Mouse (Mus musculus): ENCODE data around the gene Hoxd4. TPM values are rescaled to one million over a fixed set of nuclear protein-coding genes. Genes with fewer than 3 reads are reported as not detected.

The Hoxd4 gene
- polyA plus RNA-seq, 1 experiment from 2014 or later: not detected

DNA sequence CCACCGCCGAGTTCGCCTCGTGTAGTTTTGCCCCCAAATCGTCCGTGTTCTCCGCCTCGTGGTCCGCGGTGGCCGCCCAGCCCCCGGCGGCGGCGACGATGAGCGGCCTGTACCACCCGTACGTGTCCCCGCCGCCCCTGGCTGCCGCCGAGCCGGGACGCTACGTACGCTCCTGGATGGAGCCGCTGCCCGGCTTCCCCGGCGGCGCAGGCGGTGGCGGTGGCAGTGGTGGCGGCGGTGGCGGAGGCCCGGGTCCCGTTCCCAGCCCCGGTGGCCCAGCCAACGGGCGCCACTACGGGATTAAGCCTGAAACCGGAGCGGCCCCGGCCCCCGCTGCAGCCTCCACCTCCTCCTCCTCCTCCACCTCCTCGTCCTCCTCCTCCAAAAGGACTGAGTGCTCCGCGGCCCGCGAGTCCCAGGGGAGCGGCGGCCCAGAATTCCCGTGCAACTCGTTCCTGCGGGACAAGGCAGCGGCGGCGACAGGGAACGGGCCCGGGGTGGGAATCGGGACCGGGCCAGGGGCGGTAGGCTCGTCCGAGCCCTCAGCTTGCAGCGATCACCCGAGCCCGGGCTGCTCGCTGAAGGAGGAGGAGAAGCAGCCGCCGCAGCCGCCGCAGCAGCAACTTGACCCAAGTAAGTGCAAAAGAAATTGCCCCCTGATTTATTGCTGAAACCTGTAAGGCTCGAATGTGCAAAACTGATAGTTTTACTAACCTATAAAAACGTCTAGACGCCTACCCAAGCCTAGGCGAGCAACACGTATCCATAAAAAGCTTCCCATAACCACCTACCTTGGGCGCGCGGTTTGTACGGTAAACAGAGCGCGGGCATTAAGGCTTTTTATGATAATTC lies 13.3 kb upstream of the Hoxd4 start:
- H3K27ac ChIP-seq (replicated peaks): no peak overlapping the region
- H3K27me3 ChIP-seq (ENCODE audit: low read depth, poor library complexity, severe bottlenecking): peaks cover 100% of the 10 kb centered on the region
- peak overlapping the region; percentile 44 for H3K4me3 ChIP-seq
- no peaks in the 10 kb centered on the region for H3K36me3 ChIP-seq
- peak; percentile 71 for DNase-seq (ENCODE audit: low spot score)
- peaks cover 13% of the 10 kb centered on the region for H3K4me1 ChIP-seq
- WGBS: under 1% methylated on average over 86 of the region's 86 CpGs
- no peaks in the 10 kb centered on the region for H3K9me3 ChIP-seq (replicated peaks)

DNA sequence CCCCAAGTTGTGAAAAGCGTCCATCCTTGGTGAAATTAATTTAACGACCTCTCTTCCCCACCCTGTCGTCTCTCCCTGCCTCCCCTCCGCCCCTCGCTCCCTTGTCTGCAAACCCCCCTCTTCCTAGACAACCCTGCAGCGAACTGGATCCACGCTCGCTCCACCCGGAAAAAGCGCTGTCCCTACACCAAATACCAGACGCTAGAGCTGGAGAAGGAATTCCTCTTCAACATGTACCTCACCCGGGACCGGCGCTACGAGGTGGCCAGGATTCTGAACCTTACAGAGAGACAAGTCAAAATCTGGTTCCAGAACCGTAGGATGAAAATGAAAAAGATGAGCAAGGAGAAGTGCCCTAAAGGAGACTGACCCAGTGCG lies 12.7 kb upstream of the Hoxd4 start:
- Histone ChIP-seq H3K4me3 (no peak overlapping the region), H3K4me1 (peaks cover 13% of the 10 kb centered on the region), H3K36me3 (no peaks in the 10 kb centered on the region), H3K27ac (replicated peaks) (no peak overlapping the region), H3K9me3 (replicated peaks) (no peaks in the 10 kb centered on the region), H3K27me3 (ENCODE audit: low read depth, poor library complexity, severe bottlenecking) (peaks cover 100% of the 10 kb centered on the region)
- 2% methylated on average over 17 of the region's 17 CpGs for WGBS
- no peak for DNase-seq (ENCODE audit: low spot score)

DNA sequence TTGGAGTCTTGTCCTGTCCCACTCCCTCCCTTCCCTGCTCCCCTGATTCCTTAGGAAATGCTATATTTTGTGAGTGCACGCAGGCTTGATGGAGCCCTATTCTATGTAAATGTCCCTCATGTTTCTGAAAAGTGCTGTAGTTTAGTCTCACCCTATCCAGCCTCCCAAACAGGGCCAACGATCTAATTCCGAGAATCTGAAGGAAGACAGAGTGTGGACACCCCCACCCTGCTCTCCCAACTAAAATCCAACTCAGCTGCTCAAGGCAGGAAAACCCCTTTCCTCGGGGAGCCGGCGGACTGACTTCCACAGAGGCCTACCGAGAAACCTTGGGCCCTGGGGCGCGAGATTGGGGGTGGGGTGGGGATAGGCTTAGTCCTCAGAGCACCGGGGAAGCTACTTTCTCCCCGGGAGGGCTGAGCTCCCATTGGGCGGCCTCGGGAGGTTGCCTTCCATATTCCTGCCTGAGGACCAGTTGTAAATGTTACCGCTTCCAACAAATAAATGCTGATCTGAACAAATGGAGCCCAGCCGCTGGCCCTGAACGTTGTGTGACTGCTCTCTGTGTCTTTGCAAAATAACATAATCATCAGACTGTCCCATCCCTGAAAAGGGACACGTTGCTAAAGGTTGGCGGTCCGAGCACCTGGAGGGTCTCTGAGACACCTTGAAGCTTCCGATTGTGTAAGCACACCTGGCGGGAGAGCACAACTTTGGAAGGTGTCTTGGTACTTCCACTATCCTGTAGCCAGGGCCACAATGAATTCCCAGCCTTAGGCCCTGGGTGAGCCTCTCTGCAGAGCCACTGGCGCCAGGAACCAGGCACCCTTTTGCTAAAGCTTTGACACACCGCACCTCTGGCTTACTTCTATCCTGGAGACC lies 11.8 kb upstream of the Hoxd4 start:
- no peak overlapping the region for H3K4me3 ChIP-seq
- no peaks in the 10 kb centered on the region for H3K9me3 ChIP-seq (replicated peaks)
- 2% methylated on average over 23 of the region's 23 CpGs for WGBS
- peaks cover 100% of the 10 kb centered on the region for H3K27me3 ChIP-seq (ENCODE audit: low read depth, poor library complexity, severe bottlenecking)
- DNase-seq (ENCODE audit: low spot score): no peak
- peaks cover 18% of the 10 kb centered on the region for H3K4me1 ChIP-seq
- no peaks in the 10 kb centered on the region for H3K36me3 ChIP-seq
- no peak overlapping the region for H3K27ac ChIP-seq (replicated peaks)

DNA sequence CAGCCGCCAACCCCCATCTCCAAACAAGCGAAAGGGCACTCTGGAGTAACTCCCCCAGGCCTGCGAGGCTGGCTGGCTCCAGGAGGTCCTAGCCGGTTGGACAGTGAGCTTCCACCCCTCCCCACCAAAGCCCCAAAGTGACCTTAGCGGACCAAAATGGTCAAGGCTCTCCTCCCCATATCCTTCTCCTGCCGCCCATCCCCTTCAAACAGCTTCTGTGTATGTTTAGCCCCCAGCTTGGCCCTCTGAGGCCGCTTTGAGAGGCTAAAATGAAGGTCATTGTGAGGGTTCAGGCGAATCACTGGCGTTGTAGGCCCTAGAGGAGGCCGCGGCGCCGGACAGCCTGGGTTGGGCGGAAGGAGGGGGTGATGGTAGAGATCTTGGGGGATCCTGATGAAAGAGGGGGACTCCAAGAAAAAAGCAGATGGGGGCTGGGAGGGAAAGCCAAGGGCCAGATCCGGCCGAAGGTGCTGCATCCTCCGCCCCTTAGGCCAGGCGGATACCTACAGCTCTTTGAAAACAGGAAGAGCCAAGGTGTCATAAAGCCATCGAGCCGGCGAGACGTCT lies 11.1 kb upstream of the Hoxd4 start:
- no peak overlapping the region for H3K4me3 ChIP-seq

DNA sequence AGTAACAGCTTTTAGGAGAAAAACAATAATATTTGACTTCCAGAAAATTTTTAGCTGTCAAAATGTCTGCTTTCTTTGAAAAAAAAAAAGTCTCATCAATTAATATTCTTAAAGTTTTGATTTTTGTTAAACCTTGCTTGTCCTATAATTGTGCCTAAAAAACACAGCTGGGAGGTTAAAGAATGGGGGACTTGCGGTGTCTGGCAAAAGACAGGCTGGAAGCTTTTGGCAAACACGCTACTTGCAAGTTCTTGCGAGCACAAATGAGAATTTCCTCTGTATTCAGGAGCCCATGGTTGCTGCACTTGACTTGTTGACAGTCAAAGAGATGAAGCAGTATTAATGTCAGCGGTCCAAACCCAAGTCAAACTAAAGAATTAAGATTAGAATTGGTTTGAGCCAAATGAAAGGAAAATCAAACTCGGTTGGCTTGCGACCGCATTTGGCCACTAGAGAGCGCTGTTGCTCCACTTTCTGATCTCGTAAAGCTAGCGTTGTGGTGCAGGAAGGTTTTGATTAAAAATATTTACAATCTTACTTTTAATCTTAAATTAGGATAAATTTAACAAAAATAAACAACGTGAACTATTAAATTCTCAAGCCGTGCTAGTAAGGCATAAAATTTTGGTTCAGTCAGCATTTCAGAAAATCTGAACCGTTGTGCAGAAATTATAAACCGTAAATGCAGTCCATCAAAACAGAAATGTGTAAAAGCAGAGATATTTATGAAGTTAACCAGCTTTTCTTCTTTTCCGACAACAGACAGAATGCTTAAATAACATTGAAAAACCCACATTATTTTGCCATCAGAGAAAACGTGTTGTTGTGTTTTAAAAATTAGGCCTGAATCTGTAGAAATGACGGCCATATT lies 9.5 kb upstream of the Hoxd4 start:
- H3K4me3 ChIP-seq: no peak overlapping the region
- peaks cover 100% of the 10 kb centered on the region for H3K27me3 ChIP-seq (ENCODE audit: low read depth, poor library complexity, severe bottlenecking)
- peaks cover 27% of the 10 kb centered on the region for H3K4me1 ChIP-seq
- H3K9me3 ChIP-seq (replicated peaks): no peaks in the 10 kb centered on the region
- WGBS: 11% methylated on average over 17 of the region's 17 CpGs
- peak; percentile 79 for DNase-seq (ENCODE audit: low spot score)
- no peak overlapping the region for H3K27ac ChIP-seq (replicated peaks)
- H3K36me3 ChIP-seq: no peaks in the 10 kb centered on the region

More for the DNA sequence above, 11.1 kb upstream of the Hoxd4 start:
- no peaks in the 10 kb centered on the region for H3K9me3 ChIP-seq (replicated peaks)
- peaks cover 25% of the 10 kb centered on the region for H3K4me1 ChIP-seq
- no peak for DNase-seq (ENCODE audit: low spot score)
- H3K36me3 ChIP-seq: no peaks in the 10 kb centered on the region
- no peak overlapping the region for H3K27ac ChIP-seq (replicated peaks)
- peaks cover 100% of the 10 kb centered on the region for H3K27me3 ChIP-seq (ENCODE audit: low read depth, poor library complexity, severe bottlenecking)
- WGBS: 2% methylated on average over 22 of the region's 22 CpGs

DNA sequence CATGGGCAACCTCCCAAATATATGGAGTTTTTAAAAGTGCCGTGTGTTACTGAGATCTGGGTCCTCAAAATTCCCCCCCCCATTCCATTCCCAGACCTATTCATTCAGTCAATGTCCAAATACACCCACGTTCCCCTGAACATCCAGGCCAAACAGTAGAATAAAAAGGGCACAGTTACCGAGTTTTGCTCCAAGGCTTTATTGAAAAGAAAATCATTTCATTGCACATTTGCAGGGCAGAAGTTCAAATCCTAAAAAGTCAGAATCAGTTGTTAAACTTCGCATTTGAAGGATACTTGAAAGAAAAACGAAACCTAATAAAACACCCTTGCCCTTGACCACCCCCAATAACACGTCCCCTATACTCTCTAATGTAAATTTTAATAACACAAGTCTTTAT lies 8.9 kb upstream of the Hoxd4 start:
- DNase-seq (ENCODE audit: low spot score): no peak
- Histone ChIP-seq H3K27ac (replicated peaks) (no peak overlapping the region), H3K27me3 (ENCODE audit: low read depth, poor library complexity, severe bottlenecking) (peaks cover 100% of the 10 kb centered on the region), H3K36me3 (no peaks in the 10 kb centered on the region), H3K9me3 (replicated peaks) (no peaks in the 10 kb centered on the region), H3K4me1 (peaks cover 23% of the 10 kb centered on the region), H3K4me3 (no peak overlapping the region)
- 14% methylated on average over 6 of the region's 6 CpGs for WGBS

DNA sequence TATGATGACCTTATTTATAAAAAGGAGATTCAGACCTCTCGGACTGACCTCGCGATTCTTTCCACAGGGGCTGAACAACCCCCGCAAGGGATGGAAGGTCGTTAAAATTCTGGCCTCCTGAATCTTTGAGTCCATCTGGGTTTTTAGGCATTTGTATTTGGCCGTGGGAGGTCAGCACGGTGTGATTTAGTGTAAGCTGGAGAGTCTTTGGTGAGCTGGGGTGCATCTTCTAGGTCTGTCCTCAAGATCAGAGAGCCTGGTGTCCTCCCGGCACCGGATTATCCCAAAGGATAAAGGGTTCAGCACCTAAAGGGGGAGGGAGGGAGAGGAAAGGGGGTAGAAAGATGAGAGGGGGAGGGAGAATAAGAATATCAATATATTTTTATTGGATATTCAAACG lies 8.4 kb upstream of the Hoxd4 start:
- Histone ChIP-seq H3K9me3 (replicated peaks) (no peaks in the 10 kb centered on the region), H3K4me1 (peaks cover 18% of the 10 kb centered on the region), H3K4me3 (no peak overlapping the region), H3K27me3 (ENCODE audit: low read depth, poor library complexity, severe bottlenecking) (peaks cover 100% of the 10 kb centered on the region), H3K27ac (replicated peaks) (no peak overlapping the region), H3K36me3 (no peaks in the 10 kb centered on the region)
- WGBS: 2% methylated on average over 10 of the region's 10 CpGs
- no peak for DNase-seq (ENCODE audit: low spot score)

DNA sequence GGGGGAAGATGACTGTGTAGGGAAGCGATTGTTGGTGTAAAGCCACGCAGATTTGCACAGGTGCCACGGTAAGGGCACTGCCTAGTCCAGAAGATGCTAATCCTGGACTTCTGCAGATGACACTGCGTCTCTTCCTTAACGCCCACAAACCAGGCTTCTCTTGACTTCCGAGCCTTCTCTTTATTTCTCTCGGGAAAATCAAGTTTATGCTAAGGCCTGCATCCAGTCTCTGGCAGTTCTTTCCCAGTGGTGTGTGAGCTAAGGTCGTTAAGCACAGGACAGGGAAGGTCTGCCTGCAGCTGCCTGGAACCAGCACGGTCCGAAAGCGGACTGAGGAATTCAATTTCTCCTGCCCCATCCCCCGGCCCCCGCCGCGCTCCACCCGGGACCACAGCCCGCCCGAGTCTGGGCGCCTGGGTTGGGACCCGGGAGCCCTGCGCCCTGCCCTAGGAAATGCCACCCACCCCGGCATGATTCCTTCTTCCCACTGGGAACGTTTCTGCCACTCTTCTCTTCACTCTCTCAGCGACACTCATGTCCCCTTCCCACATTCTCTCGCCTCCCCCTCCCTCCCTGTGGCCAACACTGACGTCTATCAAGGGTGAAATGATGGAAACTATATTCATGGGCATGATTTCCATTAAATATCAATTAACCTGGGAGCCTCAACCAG lies 7.9 kb upstream of the Hoxd4 start:
- Histone ChIP-seq H3K36me3 (no peaks in the 10 kb centered on the region), H3K9me3 (replicated peaks) (no peaks in the 10 kb centered on the region), H3K27me3 (ENCODE audit: low read depth, poor library complexity, severe bottlenecking) (peaks cover 100% of the 10 kb centered on the region), H3K27ac (replicated peaks) (no peak overlapping the region), H3K4me3 (no peak overlapping the region), H3K4me1 (peaks cover 14% of the 10 kb centered on the region)
- no peak for DNase-seq (ENCODE audit: low spot score)
- WGBS: 2% methylated on average over 26 of the region's 26 CpGs

DNA sequence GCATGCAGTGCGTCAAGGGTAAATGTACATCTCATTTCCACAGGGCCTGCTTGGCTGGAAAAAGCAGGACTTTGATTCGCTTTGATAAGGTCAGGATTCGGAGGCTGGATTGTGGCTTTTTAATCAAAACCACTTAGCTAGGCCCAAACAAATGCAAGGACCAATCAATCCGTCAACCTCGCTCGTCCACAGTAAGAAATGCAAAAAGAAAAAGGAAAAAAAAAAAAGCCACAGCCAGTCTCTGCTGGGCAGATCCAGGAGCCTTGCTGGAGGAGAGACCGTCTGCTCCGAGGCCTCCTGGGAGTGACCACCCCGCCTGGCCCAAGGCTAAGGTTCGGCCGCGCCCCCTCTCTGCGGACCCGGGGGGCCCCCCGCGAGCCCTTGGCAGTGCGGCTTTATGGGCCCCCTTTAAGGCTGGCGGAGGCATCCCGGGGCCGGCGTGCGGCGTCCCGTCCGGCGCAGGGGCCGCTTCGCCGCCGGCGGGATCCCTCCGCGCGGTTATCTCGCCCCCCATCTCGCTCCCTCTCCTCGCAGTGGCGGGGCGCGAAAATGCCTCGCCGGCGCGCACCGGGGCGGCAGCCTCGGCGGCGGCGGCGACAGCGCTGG lies 7.2 kb upstream of the Hoxd4 start, which contains the start of gene Hoxd8:
Hoxd8 (plus strand) TSS at position 223 of the 606 bp plus-strand sequence.
- peak; percentile 75 for DNase-seq (ENCODE audit: low spot score)
- H3K27me3 ChIP-seq (ENCODE audit: low read depth, poor library complexity, severe bottlenecking): peaks cover 100% of the 10 kb centered on the region
- peaks cover 14% of the 10 kb centered on the region for H3K4me1 ChIP-seq
- no peaks in the 10 kb centered on the region for H3K9me3 ChIP-seq (replicated peaks)
- no peak within 1 kb of the TSS for H3K27ac ChIP-seq (replicated peaks)
- peak within 1 kb of the TSS; percentile 50 for H3K4me3 ChIP-seq
- no peaks in the 10 kb centered on the region for H3K36me3 ChIP-seq
- WGBS: under 1% methylated on average over 42 of the region's 52 CpGs

DNA sequence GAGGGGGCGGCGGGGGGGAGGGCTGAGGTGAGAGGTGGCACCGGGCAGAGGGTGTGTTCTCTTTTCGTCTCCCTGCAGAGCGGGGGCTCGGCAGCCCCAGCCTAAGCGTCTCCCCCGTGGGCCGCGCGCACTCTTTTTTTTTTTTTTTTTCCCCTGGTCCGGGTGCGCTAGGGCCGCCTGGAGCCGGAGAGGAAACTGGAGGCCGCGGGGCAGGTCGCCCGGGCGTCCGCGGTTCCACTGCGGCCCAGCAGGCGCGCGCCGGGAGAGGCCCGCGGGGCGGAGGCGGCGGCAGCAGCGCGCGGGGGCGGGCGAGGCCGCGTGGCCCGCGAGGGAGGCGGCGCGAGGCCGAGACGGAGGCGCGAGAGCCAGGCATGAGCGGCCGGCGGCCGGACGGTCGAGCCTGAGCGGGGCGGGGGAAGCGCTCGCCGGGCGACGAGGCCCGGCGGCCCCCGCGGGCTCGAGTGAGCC lies 6.7 kb upstream of the Hoxd4 start:
- no peak for DNase-seq (ENCODE audit: low spot score)
- under 1% methylated on average over 61 of the region's 66 CpGs for WGBS

DNA sequence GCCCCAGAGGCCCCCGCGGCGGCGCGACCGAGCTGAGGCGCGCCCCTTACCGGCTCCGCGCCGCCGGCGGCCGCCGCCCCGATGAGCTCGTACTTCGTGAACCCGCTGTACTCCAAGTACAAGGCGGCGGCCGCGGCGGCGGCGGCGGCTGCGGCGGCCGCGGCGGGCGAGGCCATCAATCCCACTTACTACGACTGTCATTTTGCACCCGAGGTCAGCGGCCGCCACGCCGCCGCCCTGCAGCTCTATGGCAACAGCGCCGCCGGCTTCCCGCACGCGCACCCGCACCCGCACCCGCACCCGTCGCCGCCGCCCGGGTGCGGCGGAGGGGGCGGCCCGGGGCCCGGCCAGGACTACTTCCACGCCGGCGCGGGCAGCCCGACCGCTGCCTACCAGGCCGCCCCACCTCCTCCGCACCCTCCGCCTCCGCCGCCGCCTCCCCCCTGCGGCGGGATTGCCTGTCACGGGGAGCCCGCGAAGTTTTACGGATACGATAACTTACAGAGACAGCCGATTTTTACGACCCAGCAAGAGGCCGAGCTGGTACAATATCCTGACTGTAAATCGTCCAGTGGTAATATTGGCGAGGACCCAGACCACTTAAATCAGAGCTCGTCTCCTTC lies 6.2 kb upstream of the Hoxd4 start:
- no peak for DNase-seq (ENCODE audit: low spot score)
- H3K9me3 ChIP-seq (replicated peaks): no peaks in the 10 kb centered on the region
- peak overlapping the region; percentile 50 for H3K4me3 ChIP-seq
- H3K27me3 ChIP-seq (ENCODE audit: low read depth, poor library complexity, severe bottlenecking): peaks cover 100% of the 10 kb centered on the region
- no peak overlapping the region for H3K27ac ChIP-seq (replicated peaks)
- H3K4me1 ChIP-seq: peaks cover 14% of the 10 kb centered on the region
- 1% methylated on average over 81 of the region's 85 CpGs for whole genome bisulfite sequencing
- no peaks in the 10 kb centered on the region for H3K36me3 ChIP-seq

More for the DNA sequence above, 6.7 kb upstream of the Hoxd4 start:
- Histone ChIP-seq H3K4me1 (peaks cover 14% of the 10 kb centered on the region), H3K36me3 (no peaks in the 10 kb centered on the region), H3K27ac (replicated peaks) (no peak overlapping the region), H3K9me3 (replicated peaks) (no peaks in the 10 kb centered on the region), H3K4me3 (peak overlapping the region; percentile 50), H3K27me3 (ENCODE audit: low read depth, poor library complexity, severe bottlenecking) (peaks cover 100% of the 10 kb centered on the region)

All from midbrain, embryonic 10.5 days (tissue).